Mouse (Mus musculus) layer of hippocampus, adult 2 months (tissue): ENCODE measurements around the gene Icam4. TPM values are rescaled to one million over a fixed set of nuclear protein-coding genes. Genes with fewer than 3 reads are reported as not detected.
A peak's percentile ranks its signal among the peaks of the same experiment; 100 is the strongest.

ENCODE experiments used
- DNase-seq, 2 experiments: peaks; one replicate each; pipeline ENCODE4 v3.0.0; 2022; ENCODE audit warnings: low spot score in 2 of 2
- H3K27ac ChIP-seq: fragments of 200-600 bp; 2 replicates; pipeline ENCODE4 v1.8.1; 2022
- H3K4me3 ChIP-seq: fragments of 200-600 bp; 2 replicates; pipeline ENCODE4 v1.8.1; 2022; ENCODE audit warnings: mild to moderate bottlenecking
- CTCF ChIP-seq: fragments of 200-600 bp; conservative IDR thresholded peaks from 2 replicates; pipeline ENCODE4 v1.8.1; 2022; ENCODE audit warnings: antibody characterized with exemption, mild to moderate bottlenecking, moderate library complexity
- microRNA-seq, 2 experiments: library from miRNA; unstranded; fragments of <30 nt; microRNA quantifications; one replicate each; pipeline ENCODE4 v1.2.0; 2021
- total RNA-seq, 2 experiments: library from RNA; stranded (reverse); gene quantifications; 2 replicates each; pipeline ENCODE4 v1.2.3; 2021

Icam4 gene
- total RNA-seq, 2 experiments from 2014 or later, result 0.83 to 0.84 TPM

- Histone ChIP-seq H3K4me3 (no peak overlapping the region), H3K27ac (no peak overlapping the region)
- TF ChIP-seq CTCF, result no peak
- no peak for DNase-seq
Measured at GRCm38 (mm10) chr9:21051578-21051977, 22.4 kb downstream of the Icam4 start.

- DNase-seq, result peak; percentile 54 to 87
- Histone ChIP-seq H3K4me3 (no peak overlapping the region), H3K27ac (peak overlapping the region; percentile 77)
- no peak for TF ChIP-seq CTCF
Measured at GRCm38 (mm10) chr9:21062928-21063327, 33.8 kb downstream of the Icam4 start.

GRCm38 (mm10) chr9:21067006-21067684 lies 38.0 kb downstream of the Icam4 start, which contains the start of gene Zglp1:
Gene Zglp1, minus strand, starts transcription at chr9:21067093.
- TF ChIP-seq CTCF, result no peak
- no peak within 1 kb of the TSS for H3K27ac ChIP-seq
- H3K4me3 ChIP-seq, result no peak within 1 kb of the TSS
- DNase-seq, result no peak

- Histone ChIP-seq H3K27ac (peak overlapping the region; percentile 92), H3K4me3 (peak overlapping the region; percentile 96)
- TF ChIP-seq CTCF, result no peak
- DNase-seq, result no peak
Measured at GRCm38 (mm10) chr9:21072641-21073040, 43.5 kb downstream of the Icam4 start.

GRCm38 (mm10) chr9:21073044-21073840 lies 44.1 kb downstream of the Icam4 start, which contains the start of the genes Gm49373 and Fdx1l:
Gene Gm49373, minus strand, starts transcription at chr9:21073096.
Gene Fdx1l, minus strand, starts transcription at chr9:21073614.
- TF ChIP-seq CTCF, result no peak
- Histone ChIP-seq H3K27ac (peak within 1 kb of the TSS; percentile 92), H3K4me3 (peak within 1 kb of the TSS; percentile 96)
- peak; percentile 88 to 89 for DNase-seq

- no peak for TF ChIP-seq CTCF
- no peak overlapping the region for H3K27ac ChIP-seq
Measured at GRCm38 (mm10) chr9:21074173-21074572, 45.0 kb downstream of the Icam4 start.

GRCm38 (mm10) chr9:21075625-21076024 lies 46.5 kb downstream of the Icam4 start:
- Histone ChIP-seq H3K27ac (no peak overlapping the region), H3K4me3 (no peak overlapping the region)
- DNase-seq, result no peak
- TF ChIP-seq CTCF, result no peak

More at GRCm38 (mm10) chr9:21074173-21074572, 45.0 kb downstream of the Icam4 start:
- DNase-seq, result no peak
- H3K4me3 ChIP-seq, result no peak overlapping the region

Small RNAs within 50 kb of the gene (microRNA-seq; reads per million reads assigned to microRNA genes)
- gene Mir1900 (0 reads per million in 2 experiments), gene Mir7082 (0.64 to 1.5 reads per million in 2 experiments)

Other genes with a start within 250 kb of the Icam4 start
- gene Col5a3, start 214.3 kb upstream of the Icam4 start, total RNA-seq, result 1 to 10 TPM; 1.6 to 1.8 TPM
- gene Rdh8, start 210.9 kb upstream of the Icam4 start, total RNA-seq, result not detected
- gene A230050P20Rik, start 160.7 kb upstream of the Icam4 start, total RNA-seq, result 10 to 100 TPM; 77.6 to 85.9 TPM
- gene Angptl6, start 149.6 kb upstream of the Icam4 start, total RNA-seq, result 10 to 100 TPM in 1 of 2 experiments, 1 to 10 TPM in 1; 8.9 to 10.3 TPM
- gene Ppan, start 141.2 kb upstream of the Icam4 start, total RNA-seq, result 10 to 100 TPM; 27.5 to 27.6 TPM
- gene Eif3g, start 130.8 kb upstream of the Icam4 start, total RNA-seq, result 100 to 1,000 TPM; 122 to 131 TPM
- gene Dnmt1, start 69.5 kb upstream of the Icam4 start, total RNA-seq, result 10 to 100 TPM; 34.5 to 36.2 TPM
- 1 to 10 TPM; 1.1 to 1.6 TPM for gene S1pr2, start 52.6 kb upstream of the Icam4 start, total RNA-seq
- gene Mrpl4, start 26.6 kb upstream of the Icam4 start, total RNA-seq, result 10 to 100 TPM; 63.8 to 64.6 TPM
- gene Icam1, start 13.4 kb upstream of the Icam4 start, total RNA-seq, result 1 to 10 TPM; 2.6 to 2.8 TPM
- gene Icam5, start 2.7 kb downstream of the Icam4 start, total RNA-seq, result 100 to 1,000 TPM; 363 to 382 TPM
- gene Zglp1, start 37.7 kb downstream of the Icam4 start, total RNA-seq, result under 1 TPM in 1 of 2 experiments, not detected in 1; 0.71 TPM
- 1 to 10 TPM in 1 of 2 experiments, under 1 TPM in 1; 0.74 to 2.7 TPM for gene Gm49373, start 43.7 kb downstream of the Icam4 start, total RNA-seq
- 10 to 100 TPM; 61.1 to 62.0 TPM for gene Fdx1l, start 44.2 kb downstream of the Icam4 start, total RNA-seq
- 1 to 10 TPM; 2.9 to 3.8 TPM for gene Gm38431, start 62.6 kb downstream of the Icam4 start, total RNA-seq
- 10 to 100 TPM; 34.5 to 36.5 TPM for gene Raver1, start 62.6 kb downstream of the Icam4 start, total RNA-seq
- 10 to 100 TPM; 16.8 to 21.5 TPM for gene Tyk2, start 101.9 kb downstream of the Icam4 start, total RNA-seq
- 100 to 1,000 TPM; 144 to 150 TPM for gene Cdc37, start 120.6 kb downstream of the Icam4 start, total RNA-seq
- gene Pde4a, start 136.3 kb downstream of the Icam4 start, total RNA-seq, result 10 to 100 TPM; 86.6 to 89.3 TPM
- 10 to 100 TPM; 56.7 to 60.6 TPM for gene Keap1, start 210.0 kb downstream of the Icam4 start, total RNA-seq
- gene S1pr5, start 219.1 kb downstream of the Icam4 start, total RNA-seq, result 10 to 100 TPM; 10.6 to 10.9 TPM
- gene Atg4d, start 235.9 kb downstream of the Icam4 start, total RNA-seq, result 10 to 100 TPM; 39.8 to 40.2 TPM